Mouse (Mus musculus) spleen, adult 2 months (tissue): ENCODE results near the gene Ccnl2.

Source experiments
- CTCF ChIP-seq: fragments of 200-500 bp; IDR thresholded peaks from 2 replicates; pipeline ENCODE4 v1.5.1; 2011; ENCODE audit warnings: mild to moderate bottlenecking, inconsistent platforms; ENCODE audit not compliant: insufficient read depth, insufficient read length, insufficient replicate concordance; ENCODE audit errors: extremely low read depth
- POLR2A ChIP-seq: fragments of 200-500 bp; IDR thresholded peaks from 2 replicates; pipeline ENCODE4 v1.6.1; 2011; ENCODE audit warnings: low read depth, low read length, inconsistent platforms

DNA sequence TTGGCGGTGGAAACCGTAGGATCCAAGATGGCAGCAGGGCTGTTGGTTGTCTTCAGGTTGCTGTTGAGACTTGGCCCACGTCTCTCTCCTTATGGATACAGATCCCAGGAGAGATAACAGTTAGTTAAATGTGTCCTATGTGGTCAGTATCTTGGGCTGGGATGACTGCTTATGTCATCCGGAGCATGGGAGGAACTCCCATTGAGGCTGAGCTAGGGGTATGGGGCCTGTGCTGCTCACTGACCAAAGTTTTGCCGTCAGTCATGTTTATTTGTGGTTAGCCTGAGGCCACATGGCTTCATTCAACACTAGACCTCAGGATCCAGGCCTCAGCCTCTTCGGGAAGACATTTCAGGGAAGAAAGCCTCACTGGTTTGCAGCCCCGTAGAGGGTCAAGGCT is 59.1 kb downstream of the Ccnl2 start:
- TF ChIP-seq CTCF (no peak), POLR2A (no peak)
